Mouse (Mus musculus): ENCODE data around the gene Zc2hc1c.

The Zc2hc1c gene

DNA sequence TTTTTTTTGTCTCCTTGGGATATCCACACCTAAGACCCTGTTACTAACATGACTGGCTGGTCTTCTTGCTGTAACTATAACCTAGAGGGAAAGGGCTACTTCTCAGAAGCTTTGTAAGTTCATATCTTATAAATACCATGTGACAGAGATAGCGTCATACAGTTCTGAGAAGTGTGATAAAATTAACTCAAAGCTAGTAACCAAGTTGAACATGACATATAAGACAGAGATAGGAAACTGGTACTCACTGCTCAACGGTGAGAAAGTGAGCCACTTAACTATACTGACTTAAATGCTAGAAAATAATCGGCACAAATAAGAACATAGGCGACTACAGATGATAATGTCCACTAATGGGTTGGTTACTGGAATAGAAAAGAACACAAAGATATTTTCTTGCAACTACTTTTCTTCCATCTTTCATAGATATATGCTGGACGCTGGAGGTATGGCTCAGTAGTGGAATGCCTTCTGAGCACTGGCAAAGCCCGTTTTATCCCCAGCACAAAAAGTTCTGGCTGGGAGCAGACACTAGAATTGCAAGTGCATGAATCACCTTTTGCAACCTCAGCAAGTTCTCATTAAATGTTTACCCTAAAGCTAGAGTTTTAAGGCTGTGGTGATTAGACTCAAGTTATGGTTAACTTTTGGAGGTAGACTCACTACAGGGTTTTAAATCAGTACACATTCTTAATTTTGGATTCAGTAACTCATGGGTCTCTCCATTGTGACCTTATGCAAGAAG, 49.3 kb downstream of the Zc2hc1c start:
- in situ Hi-C loops (cut with MboI; ENCODE audit: low sequenced_read_pairs) = loop anchor here (25.0 kb wide), 1 partner anchor 325 kb away; no protein-coding TSS in a partner anchor

DNA sequence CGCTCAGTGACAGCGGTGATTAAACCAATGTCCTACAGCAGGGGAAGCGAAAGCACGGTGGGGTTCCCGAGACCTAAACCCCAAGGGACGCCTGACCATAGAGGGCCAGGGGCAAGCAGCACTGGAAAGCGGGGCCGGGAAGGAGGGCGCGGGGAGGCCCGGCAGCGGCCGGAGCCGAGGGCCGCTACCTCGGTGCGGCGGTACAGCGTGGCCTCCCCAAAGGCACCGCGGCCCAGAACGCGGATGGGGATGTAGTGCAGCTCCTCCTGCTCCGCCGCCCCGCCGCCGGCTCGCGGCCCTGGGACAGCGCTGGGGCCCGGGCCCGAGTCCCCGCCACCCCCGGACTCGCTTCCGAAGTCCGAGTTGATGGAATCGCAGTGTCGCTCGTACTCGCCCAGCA, 50.4 kb downstream of the Zc2hc1c start:
- in situ Hi-C loops (cut with MboI; ENCODE audit: low sequenced_read_pairs) = loop anchor here (25.0 kb wide), 1 partner anchor 323 kb away; no protein-coding TSS in a partner anchor

DNA sequence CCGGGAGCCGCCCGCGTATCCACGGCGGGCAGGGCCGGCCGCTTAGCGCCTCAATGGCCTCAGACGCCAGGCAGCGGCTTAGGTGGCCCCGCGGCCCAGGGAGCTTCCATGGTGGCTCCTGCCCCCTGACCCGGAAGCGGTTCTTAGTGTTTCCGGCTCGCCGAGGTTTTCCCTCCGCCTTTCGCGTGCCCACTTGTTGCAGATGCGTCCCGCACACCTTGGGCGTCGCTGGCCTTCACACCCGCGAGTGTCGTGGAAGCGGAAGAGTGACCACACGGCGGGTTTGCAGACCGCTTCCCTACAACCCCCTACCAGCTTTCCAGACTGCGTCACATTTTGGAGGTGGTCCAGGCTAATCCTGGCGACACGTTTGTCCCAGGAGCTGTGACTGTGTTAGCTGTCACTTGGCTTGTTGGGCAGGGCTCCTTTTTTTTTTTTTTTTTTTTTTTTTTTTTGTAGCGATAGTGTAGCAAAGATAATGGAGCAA, 50.9 kb downstream of the Zc2hc1c start, which contains the start of gene Nek9:
Gene Nek9 (minus strand): TSS at position 120 of the 487 bp plus-strand sequence.
- in situ Hi-C loops (cut with MboI; ENCODE audit: low sequenced_read_pairs) = loop anchor here (25.0 kb wide), 1 partner anchor 323 kb away; no protein-coding TSS in a partner anchor

DNA sequence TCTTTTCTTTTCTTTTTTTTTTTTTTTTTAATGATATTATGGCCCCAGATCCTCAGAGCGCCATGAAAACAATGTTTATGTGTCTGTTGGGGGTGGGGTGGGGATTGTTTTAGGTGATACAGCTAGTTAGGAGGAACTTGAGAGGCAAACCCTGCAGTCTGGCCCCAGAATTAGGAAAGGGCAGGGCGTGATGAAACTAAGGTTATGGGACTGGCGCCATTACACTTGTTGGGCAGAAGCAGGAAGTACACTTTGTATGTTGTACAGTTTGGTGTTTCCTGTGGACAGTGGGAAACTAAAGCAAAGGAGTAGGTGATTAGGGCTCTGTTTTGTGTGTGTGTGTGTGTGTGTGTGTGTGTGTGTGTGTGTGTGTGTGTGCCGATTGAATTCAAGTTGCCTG, 51.6 kb downstream of the Zc2hc1c start:
- in situ Hi-C loops (cut with MboI; ENCODE audit: low sequenced_read_pairs) = loop anchor here (25.0 kb wide), 1 partner anchor 322 kb away; no protein-coding TSS in a partner anchor

DNA sequence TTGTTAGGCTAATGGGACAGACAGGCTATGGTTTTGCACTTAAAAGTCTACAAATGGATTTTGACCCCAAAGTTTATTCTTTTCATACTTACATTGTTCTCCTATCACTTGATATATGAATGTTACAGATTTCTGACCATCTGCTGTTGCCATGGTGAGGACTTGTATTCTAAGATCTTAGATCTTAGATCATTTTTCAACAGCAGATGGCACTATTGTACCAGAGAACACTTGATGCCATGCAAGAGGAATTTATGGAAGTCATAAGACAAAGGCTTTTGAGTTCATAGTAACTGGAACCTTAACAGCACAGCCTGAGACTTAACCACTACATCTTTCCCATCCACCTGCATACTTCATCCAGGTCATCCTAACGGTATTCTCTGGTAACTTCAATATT, 52.7 kb downstream of the Zc2hc1c start:
- in situ Hi-C loops (cut with MboI; ENCODE audit: low sequenced_read_pairs) = loop anchor here (25.0 kb wide), 1 partner anchor 321 kb away; no protein-coding TSS in a partner anchor

DNA sequence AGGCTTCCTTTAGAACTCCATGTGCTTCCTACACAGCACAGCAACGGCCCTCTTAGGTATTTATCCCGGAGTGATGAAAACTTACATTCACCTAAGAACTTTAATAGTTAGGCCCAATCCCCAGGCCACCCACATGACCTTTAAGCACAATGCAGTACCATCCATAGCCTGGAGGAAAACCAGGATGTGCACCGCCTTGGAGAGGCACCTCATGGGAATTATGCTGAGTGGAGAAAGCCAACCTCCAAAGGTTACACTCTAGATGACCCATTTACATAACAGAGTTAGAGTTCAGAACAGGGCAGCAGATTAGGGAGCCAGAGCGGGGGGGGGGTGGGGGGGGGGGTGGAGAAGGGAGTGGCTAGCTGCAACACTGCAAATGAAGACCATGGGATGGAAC, 53.9 kb downstream of the Zc2hc1c start:
- in situ Hi-C loops (cut with MboI; ENCODE audit: low sequenced_read_pairs) = loop anchor here (25.0 kb wide), 1 partner anchor 320 kb away; no protein-coding TSS in a partner anchor

DNA sequence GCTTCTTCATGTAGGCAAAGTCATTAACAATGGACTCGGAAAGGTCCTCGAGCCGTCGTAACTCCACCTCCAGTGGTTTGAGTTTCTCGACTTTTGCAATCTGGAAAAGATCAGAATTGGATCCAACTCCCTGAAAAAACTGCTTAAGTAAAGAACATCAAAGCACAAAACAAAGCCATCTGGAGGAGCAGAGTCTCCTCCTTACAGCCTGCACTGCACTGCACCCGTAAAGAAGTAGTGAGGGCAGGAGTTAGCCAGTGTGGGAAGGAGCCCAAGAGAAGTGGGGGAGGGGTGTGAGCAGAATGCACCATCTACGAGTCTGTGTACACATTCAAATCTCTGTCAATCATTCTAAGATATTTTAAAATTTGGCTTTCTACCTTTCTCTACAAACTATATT, 55.9 kb downstream of the Zc2hc1c start:
- in situ Hi-C loops (cut with MboI; ENCODE audit: low sequenced_read_pairs) = loop anchor here (25.0 kb wide), 1 partner anchor 318 kb away; no protein-coding TSS in a partner anchor

DNA sequence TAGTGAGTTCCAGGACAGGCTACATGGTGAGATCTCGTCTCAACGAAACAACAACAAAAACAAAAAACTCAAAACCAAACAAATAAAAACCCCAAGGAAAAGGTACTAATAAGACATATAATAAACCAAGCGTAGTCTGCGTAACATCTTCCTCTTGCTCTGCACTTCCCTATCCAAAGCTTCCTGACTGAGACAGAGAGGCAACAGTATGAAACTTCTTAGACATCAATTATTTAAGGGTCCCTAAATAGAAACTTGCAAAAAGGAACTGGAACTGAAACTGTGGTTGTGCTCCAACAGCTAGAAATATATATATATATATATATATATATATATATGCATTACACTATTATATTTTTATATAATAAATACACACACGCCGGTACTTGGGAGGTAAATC, 57.2 kb downstream of the Zc2hc1c start:
- in situ Hi-C loops (cut with MboI; ENCODE audit: low sequenced_read_pairs) = loop anchor here (5.0 to 25.0 kb wide), 2 partner anchors 137 to 317 kb away; no protein-coding TSS in a partner anchor

DNA sequence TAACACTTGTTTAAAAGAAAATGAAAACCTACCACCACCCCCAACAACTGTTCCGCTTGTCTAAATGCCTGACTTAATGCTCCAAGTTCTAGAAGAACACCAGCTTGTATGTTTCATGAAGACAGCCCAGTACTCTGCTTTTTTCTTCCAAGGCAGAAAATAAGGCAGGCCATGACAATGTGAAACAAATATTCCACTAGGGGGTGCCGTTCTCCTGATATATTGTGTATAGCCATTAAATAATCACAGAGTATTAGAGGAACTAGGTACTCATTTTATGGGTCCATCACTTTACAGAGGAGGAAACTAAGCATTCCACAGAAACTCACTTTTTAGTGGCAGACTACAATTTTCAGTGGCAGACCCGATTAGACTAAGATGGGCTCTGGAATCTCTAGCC, 58.0 kb downstream of the Zc2hc1c start:
- in situ Hi-C loops (cut with MboI; ENCODE audit: low sequenced_read_pairs) = loop anchor here (5.0 to 25.0 kb wide), 2 partner anchors 136 to 316 kb away; no protein-coding TSS in a partner anchor

DNA sequence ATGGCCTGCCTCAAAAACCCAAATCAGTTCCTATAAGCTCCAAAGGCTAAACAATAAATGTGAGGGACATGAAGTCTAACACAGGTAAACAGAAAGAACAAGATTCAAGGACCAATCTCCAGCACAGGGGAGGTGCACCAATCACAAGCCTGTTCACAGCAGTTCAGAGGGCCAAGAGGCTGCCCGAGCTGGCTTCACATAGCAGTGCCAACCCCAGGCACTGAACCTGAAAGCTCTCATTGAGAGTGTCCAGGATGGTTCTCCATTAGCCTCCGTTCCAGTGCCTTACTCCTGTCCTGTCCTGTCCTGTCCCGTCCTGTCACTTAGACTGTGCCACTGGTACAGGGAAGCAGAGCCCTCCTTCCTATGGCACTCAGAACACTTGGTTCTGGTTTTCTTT, 58.8 kb downstream of the Zc2hc1c start:
- in situ Hi-C loops (cut with MboI; ENCODE audit: low sequenced_read_pairs) = loop anchor here (5.0 to 25.0 kb wide), 2 partner anchors 135 to 315 kb away; no protein-coding TSS in a partner anchor

DNA sequence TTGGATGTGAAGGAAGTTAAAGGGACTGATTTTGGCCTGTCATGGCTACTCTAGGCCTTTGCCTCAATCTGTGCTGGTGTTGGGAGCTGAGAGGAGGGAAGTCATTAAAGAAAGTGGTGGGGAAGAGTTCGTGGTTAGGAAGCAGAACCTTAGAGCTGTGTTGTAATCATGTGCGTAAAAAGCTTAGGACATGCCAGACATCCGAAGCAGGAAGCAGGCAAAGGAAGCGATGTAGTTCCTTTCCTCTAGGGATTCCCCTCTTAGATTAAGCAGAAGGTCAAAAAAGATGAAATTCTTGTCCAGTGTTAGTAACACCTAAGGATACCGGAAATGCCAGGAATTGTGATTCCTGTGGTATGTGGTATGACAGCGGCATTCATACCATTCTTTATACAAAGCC, 59.9 kb downstream of the Zc2hc1c start:
- in situ Hi-C loops (cut with MboI; ENCODE audit: low sequenced_read_pairs) = loop anchor here (5.0 to 25.0 kb wide), 2 partner anchors 134 to 314 kb away; no protein-coding TSS in a partner anchor
